Mouse (Mus musculus) E14TG2a.4 (cell line): ENCODE data around the gene Hmcn2.

ENCODE experiments used
- CTCF ChIP-seq: conservative IDR thresholded peaks from 2 replicates; pipeline ENCODE4 v1.5.1; 2014; ENCODE audit warnings: low read length
- POU5F1 ChIP-seq: IDR thresholded peaks from 2 replicates; pipeline ENCODE4 v1.6.1; 2014; ENCODE audit warnings: low read length, borderline replicate concordance

DNA sequence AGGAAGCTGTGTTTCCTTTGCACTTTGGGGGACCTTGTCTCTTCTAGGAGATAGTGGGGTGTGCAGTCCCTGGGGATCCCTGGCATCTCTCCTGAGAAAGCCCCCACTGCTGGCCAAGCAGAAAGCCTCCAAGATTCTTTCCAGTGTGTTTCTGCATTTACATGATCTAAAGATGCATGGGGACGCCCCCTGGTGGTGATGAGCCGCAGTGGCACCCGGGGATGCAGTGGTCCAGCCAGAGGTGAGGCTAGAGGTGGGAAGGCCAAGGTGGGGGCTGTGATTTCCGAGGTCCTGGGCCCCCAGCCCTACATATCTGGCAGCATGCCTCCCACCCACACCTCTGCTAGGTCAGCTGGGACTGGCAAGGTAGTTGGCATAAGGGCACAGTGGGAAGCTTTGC is 19.2 kb upstream of the Hmcn2 start:
- TF ChIP-seq CTCF (peak; percentile 96), POU5F1 (no peak)
